In the genomic region with DNA sequence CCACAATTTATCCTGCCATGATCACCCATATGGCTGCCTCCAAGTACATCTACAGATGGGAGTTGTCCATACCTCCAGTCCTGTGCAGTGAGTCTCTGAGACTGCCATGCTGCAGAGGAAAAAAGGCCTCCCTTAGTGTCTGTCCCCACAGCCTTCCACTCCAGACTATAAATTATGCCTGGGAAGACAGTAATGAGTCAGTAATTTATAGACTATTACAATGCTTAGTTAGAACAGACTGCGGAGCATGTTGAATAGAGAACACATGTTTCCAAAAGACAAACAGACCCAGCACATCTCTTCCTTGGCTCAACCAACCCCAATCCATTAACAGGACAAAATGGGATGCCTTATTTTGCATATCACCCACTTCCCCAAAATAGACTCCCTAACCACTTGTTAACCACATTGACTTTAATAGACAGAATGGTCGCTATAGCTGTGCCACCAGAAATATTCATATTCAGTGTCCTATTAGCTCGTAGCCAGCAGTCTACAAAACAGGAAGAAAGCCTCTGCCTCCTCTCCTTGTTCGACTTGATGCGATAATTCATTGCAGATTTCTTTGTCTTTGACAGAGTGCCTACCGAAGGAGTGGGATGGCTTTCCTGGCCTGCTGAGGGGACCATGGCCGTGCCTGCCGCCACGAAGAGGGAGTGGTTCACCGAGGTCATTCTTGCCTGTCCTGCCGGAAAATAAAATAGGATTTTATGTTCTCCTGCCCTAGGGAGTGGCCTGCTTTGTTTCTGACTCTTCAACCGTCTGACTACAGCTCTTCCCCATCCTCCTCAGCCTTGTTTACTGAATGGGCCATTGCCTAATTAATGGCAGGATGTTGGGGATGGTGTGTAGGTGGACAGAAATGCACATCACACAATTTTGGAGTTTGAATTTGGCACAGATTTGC, we compare ENCODE assay signal across 9 mouse cellular contexts.
DNase-seq lines count a peak whose midpoint lies in the region; ATAC-seq and TF ChIP-seq lines count a peak whose summit lies in the region.
"Had no signal": no experiment of that assay in that cellular context is flagged by ENCODE, and none has a peak within 500 bp of the region (broad histone marks: within the 10 kb centered on the region; RNA-seq: fewer than 3 reads in every experiment).

No protein-coding gene starts in this region.

- H3K9ac ChIP-seq in lung, postnatal 0 days (replicated peaks; ENCODE audit: low read depth) = no peak overlapping the region
- H3K9ac ChIP-seq in neural tube, embryonic 13.5 days = no peak overlapping the region

- no peak for TF ChIP-seq EP300 in lung, postnatal 0 days (IDR thresholded peaks at IDR 0.05)

- 0 out of 2 replicates have a peak overlapping the region, but pooled peaks have one; percentile 6 for H3K4me2 ChIP-seq in lung, postnatal 0 days (replicated peaks; ENCODE audit: low read depth, low read length)
- H3K4me2 ChIP-seq in neural tube, embryonic 13.5 days = peak overlapping the region; percentile 22; the same call in 1 of the 2 replicates

- peak; percentile 78 for DNase-seq in heart, adult 11 months
- DNase-seq in heart, adult 9 months (ENCODE audit: low spot score in 2 of 2) = no peak
- DNase-seq in lung, postnatal 0 days (ENCODE audit: low spot score) = peak; percentile 41
- DNase-seq in lung, postnatal 36 days = no peak
- peak; percentile 22 for DNase-seq in embryonic facial prominence, embryonic 10.5 days (ENCODE audit: low spot score)
- no peak for DNase-seq in heart, postnatal 25 days (ENCODE audit: low spot score)
- no peak for DNase-seq in heart, adult 8-10 months (ENCODE audit: low spot score)
- DNase-seq: adrenal gland, postnatal 14 days had no signal

- WGBS in lung, postnatal 0 days = 38% methylated on average over 12 of the region's 12 CpGs
- 47% methylated on average over 12 of the region's 12 CpGs for WGBS in embryonic facial prominence, embryonic 10.5 days
- WGBS in neural tube, embryonic 13.5 days = 13% methylated on average over 12 of the region's 12 CpGs

- no peak overlapping the region for H3K27ac ChIP-seq in lung, postnatal 0 days (ENCODE audit: low read length)
- H3K27ac ChIP-seq in embryonic facial prominence, embryonic 10.5 days (replicated peaks) = peak overlapping the region; percentile 49; the same call in 1 of the 2 replicates
- no peak overlapping the region for H3K27ac ChIP-seq in neural tube, embryonic 13.5 days (replicated peaks)

- no peaks in the 10 kb centered on the region for H3K9me3 ChIP-seq in lung, postnatal 0 days (ENCODE audit: low read length)
- H3K9me3 ChIP-seq in embryonic facial prominence, embryonic 10.5 days = no peaks in the 10 kb centered on the region
- H3K9me3 ChIP-seq in neural tube, embryonic 13.5 days = no peaks in the 10 kb centered on the region

- no peaks in the 10 kb centered on the region for H3K36me3 ChIP-seq in lung, postnatal 0 days (ENCODE audit: insufficient read depth, low read length)
- no peaks in the 10 kb centered on the region for H3K36me3 ChIP-seq in embryonic facial prominence, embryonic 10.5 days (replicated peaks)
- no peaks in the 10 kb centered on the region for H3K36me3 ChIP-seq in neural tube, embryonic 13.5 days

- intact Hi-C loops in heart, postnatal 25 days (cut with DNase I) = no loop called here

- TF ChIP-seq CTCF in lung, postnatal 0 days (IDR thresholded peaks at IDR 0.05) = no peak

- no peak overlapping the region for H3K4me3 ChIP-seq in lung, postnatal 0 days (ENCODE audit: low read depth, low read length)
- no peak overlapping the region for H3K4me3 ChIP-seq in embryonic facial prominence, embryonic 10.5 days
- H3K4me3 ChIP-seq in neural tube, embryonic 13.5 days = no peak overlapping the region

- H3K4me1 ChIP-seq in lung, postnatal 0 days (ENCODE audit: insufficient read depth, low read depth, low read length) = no peaks in the 10 kb centered on the region
- peaks cover 25% of the 10 kb centered on the region for H3K4me1 ChIP-seq in embryonic facial prominence, embryonic 10.5 days
- peaks cover 21% of the 10 kb centered on the region for H3K4me1 ChIP-seq in neural tube, embryonic 13.5 days (replicated peaks)

- ATAC-seq in lung, postnatal 0 days = peak; percentile 76
- ATAC-seq in neural tube, embryonic 13.5 days (ENCODE audit: low read depth) = peak; percentile 80

- no peaks in the 10 kb centered on the region for H3K27me3 ChIP-seq in lung, postnatal 0 days (replicated peaks; ENCODE audit: insufficient read depth, low read length)
- H3K27me3 ChIP-seq in embryonic facial prominence, embryonic 10.5 days (replicated peaks; ENCODE audit: low read depth, poor library complexity, severe bottlenecking) = no peaks in the 10 kb centered on the region
- H3K27me3 ChIP-seq in neural tube, embryonic 13.5 days = no peaks in the 10 kb centered on the region; the same call in 1 of the 2 replicates

Comparison
In these comparisons a context has a peak if more than half of its experiments do, and no peak if none do; other contexts are left out.
1. DNase-seq: peak in heart, adult 11 months (single experiment), lung, postnatal 0 days (single experiment) and embryonic facial prominence, embryonic 10.5 days (single experiment); none in heart, adult 9 months (0 of 2), lung, postnatal 36 days (single experiment), heart, postnatal 25 days (single experiment) and heart, adult 8-10 months (single experiment).